Mouse (Mus musculus): ENCODE data around the gene Pgm2. TPM values are rescaled to one million over a fixed set of nuclear protein-coding genes. Genes with fewer than 3 reads are reported as not detected.

Pgm2 gene
- polyA plus RNA-seq, 1 experiment from 2014 or later, result 18.2 TPM

DNA sequence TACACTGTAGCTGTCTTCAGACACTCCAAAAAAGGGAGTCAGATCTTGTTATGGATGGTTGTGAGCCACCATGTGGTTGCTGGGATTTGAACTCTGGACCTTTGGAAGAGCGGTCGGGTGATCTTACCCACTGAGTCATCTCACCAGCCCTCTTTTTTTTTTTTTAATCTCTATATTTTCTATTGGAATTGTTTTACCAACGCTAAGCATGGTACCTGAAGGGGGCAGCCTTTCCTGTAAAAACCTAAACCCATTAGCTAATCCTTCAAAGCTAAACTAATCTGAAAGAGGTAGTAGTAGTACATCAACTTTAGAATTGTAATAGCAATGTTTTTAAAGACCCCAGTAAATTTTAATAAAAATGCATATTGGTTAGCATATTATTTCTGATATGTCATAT lies 17.2 kb upstream of the Pgm2 start:
- DNase-seq (ENCODE audit: low spot score), result peak; percentile 22

DNA sequence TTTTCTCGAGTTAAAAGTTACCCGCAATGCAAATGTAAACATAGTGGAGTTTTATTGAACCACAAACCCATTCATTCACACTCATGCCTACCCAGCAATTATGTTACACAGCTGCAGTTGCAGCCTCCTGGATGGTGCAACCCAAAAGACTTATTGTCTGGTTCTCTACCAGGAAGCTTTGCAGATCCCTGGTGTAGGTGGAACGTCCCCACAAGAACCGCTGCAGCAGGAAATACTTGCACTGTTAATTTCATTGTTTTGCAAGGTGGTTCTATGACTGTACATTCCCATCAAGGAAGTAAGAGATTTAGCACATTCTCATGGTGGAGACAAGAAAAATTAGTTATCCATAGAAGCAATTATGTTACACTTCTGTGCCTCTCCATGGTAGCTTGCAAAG lies 15.4 kb upstream of the Pgm2 start:
- DNase-seq (ENCODE audit: low spot score), result no peak

DNA sequence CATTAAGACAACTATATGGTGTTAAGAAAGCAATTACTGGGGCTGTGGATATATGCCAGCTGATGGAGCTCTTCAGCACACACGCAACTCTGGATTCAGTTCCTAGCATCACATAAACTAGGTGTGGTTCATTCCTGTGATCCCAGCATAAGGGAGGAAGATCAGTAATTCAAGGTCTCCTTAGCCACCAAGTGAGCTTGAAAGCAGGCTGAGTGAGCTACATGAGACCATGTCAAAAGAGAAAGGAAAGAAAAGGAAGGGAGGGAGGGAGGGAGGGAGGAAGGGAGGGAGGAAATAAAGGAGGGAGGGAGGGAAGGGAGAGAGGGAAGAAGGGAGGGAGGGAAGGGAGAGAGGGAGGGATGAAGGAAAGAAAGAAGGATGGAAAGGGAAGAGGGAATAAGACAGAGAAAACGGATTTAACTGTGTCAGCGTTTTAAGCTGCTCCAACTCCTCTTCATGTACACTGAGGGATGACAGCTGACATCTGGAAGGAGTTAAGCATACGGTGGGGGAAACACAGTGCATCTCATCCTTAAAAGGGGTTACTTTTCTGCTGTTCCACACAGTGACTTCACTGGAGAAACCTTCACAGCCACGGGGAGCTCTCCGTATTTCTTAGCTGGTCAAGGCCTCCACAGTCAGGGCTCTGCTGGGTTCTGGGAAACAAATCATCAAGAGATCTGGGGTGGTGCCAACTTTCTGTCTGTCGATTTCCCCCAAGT lies 13.8 kb upstream of the Pgm2 start:
- DNase-seq (ENCODE audit: low spot score), result no peak

DNA sequence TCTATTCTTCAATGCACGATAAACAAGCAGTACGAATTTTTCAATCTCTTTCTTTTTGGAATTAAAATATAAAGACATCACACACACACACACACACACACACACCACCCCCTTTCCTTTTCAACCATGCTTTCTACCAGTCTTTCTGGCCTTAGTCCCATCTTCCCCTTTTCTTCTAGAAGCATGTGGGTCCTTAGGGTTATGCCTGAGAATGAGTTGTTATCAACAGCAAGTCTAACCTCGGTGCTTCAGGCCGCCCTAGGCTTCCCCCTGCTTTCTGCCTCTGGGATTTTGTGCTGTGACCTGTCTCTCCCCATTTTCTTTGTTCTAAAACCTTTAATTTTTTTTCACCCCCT lies 13.3 kb upstream of the Pgm2 start:
- DNase-seq (ENCODE audit: low spot score), result no peak

DNA sequence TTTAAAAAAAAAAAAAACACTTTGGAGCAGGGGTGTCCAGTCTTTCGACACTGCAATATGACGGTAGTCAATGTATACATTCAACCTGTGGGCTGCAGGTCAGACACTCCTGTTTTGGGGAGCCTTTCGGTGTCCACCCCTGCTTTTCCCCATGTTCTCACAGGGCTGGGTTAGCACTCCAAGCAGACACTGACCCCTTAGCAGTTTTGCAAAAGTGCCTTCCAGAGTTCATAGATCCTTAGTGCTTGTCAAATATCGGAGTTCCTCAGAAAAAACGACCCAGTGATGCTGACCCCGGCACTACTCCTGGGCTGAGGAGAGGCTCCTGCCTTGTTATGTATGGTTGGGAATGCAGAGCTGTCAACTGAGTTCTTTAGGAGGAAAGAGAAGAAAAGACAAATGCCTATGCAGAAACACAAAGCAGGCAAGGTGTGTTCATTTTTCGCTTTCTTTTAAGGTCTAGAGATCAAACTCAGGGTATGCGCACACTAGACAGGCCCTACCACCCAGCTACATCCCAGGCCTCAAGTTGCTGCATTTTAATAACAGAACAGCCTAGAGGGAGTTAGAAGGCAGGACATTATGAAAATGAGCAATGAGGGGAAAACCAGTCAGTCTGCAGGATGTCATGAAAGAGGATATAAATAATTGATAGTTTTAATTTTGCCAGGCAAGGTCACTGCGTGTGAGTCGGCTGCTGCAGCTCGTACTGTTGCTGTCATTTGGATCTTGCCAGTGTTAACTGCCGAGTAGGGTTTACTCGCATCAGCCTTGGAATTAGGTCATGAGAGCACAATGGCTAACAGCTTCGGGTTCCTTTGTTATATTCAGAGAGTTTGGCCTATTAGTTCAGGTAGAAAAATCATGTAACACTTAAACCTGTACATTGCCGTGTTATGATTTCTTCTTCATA lies 9.0 kb upstream of the Pgm2 start:
- DNase-seq (ENCODE audit: low spot score), result no peak

DNA sequence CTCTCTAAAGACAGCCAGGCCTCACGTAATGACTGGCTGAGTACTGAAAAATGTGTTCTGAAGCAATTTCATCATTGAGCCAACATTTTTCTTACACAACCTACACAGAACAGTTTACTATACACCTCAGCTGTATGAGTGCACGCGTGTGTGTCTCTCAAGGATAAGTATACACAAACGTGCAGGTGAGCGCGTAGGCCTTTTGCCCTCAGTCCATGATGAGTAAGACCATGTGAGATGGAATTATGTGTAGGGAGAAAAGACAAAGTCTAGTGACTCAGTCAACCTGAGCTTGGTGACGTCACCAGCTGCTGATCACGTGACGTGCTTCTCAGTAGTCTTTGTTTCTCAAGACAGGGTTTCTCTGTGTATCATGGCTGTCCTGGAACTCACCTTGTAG lies 7.3 kb upstream of the Pgm2 start:
- DNase-seq (ENCODE audit: low spot score), result no peak

DNA sequence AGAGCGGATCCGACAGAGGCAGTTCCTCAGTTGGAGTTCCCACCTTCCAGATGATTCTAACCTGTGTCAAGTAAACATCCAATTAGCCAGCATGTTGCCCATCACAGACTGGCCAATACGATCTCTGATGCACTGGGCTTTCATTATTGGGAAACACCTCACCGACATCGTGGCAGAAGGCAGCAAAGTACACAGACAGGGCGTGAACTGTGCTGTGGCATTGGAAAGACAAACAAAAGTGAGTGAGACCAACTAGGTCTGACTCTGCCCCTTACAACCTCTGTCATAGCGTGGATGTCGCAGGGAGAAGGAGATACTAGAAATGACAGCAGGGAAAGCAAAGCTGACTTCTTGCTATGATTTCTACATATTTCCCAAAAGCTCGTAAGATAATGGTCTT lies 4.0 kb upstream of the Pgm2 start:
- DNase-seq (ENCODE audit: low spot score), result no peak

DNA sequence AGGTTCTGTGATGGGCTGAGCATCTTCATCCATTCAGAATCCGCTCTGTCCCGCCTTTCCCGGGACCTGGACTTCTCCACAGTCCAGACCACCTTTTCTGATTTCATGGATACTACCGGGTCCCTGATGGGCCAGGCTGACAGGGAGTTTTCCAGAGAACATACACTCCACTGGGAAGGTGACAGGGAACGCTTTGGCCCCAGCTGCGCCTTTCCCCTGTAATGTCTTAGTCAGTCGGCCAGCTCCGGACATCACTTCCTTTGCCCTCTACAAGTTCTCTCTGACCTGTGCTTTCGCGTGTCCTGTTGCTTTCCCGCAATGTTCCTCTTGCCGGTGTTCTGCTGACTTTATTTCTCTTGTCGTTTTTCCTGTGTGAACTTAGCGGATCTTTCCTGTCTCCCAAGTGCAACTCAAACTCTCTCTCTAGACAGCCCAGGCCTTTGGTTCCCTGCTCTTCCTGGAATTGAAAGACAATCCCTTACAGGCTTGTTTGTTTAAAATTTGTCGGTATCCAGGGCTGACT lies 660 bp downstream of the Pgm2 start:
- DNase-seq (ENCODE audit: low spot score), result no peak

DNA sequence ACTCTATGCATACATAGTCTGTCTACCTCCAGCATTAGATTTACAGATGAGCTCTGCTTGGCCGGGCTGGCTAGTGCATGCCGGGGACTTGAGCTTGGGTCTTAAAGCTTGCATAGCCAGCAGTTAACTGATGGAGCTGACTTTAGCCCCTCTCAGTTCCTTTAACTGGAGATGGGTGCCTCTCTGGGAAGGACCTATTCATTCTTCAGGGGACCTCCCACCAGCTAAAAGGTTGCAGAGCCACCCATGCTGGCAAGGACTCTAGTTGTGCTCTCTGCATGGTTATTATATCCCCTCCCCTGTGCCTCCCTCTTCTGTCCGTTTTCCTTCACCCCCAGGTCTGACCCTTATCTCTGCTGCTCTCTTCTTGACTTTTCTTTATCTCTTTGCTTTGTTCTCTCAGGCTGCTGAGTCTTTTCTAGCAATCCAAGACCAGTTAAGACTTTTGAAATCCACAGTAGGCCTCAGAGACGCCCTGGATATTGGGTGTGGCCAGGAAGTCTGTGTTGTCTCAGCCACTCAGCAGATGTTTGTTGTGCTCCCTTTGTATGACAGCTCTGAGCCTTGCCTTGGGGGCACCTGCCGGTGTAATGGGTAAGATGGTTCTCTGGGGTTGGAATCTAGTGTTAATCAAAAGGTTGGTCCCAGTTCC lies 2.7 kb downstream of the Pgm2 start:
- DNase-seq (ENCODE audit: low spot score), result peak; percentile 27

DNA sequence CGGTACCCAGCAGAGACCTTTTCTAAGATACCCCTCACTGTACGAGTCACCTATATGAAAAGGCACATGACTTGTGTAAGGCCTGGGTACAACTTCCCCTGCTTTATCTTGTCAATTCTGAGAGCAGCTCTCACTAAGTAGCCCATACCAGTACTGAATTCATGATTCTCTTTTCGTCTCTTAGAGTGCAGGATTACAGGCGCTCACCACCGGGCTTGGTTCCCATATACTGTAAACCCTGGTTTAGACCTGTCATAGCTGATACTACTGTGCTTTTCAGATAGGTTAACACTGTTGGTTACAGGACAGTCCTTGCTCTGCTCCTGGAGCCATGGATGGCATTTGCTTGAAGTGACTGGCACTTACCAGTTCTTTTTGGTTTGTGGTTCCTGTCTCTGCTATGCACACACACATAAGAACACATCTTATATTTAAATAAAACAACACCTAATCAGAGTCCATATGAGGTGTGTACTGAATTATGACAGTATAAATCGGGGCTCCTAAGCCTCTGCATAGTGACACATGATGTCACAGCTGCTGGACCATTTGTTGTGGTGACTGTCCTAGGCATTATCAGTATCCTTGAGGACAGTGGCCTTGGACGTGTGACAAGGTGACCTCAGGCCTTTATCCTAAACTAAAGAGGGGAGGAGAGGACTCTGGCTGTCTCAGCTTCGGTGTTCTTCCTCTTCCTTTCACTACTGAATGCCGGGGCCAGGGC lies 9.4 kb downstream of the Pgm2 start:
- no peak for DNase-seq (ENCODE audit: low spot score)

DNA sequence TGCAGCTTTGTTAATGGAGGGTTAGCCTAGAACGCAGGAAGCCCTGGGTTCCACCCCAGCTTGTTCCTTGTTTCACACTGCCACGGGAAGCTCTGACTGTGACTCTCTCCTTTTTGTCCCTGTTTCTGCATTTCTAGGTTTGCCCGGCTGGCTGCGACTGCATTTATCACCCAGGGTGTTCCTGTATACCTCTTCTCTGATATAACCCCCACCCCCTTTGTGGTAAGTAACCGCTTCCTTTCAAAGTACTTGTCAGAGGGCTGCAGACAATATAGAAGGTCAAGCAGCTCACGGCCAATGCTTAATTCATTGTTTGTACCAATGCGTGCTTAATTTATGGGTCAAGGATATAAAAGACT lies 9.9 kb downstream of the Pgm2 start:
- DNase-seq (ENCODE audit: low spot score), result peak; percentile 45

DNA sequence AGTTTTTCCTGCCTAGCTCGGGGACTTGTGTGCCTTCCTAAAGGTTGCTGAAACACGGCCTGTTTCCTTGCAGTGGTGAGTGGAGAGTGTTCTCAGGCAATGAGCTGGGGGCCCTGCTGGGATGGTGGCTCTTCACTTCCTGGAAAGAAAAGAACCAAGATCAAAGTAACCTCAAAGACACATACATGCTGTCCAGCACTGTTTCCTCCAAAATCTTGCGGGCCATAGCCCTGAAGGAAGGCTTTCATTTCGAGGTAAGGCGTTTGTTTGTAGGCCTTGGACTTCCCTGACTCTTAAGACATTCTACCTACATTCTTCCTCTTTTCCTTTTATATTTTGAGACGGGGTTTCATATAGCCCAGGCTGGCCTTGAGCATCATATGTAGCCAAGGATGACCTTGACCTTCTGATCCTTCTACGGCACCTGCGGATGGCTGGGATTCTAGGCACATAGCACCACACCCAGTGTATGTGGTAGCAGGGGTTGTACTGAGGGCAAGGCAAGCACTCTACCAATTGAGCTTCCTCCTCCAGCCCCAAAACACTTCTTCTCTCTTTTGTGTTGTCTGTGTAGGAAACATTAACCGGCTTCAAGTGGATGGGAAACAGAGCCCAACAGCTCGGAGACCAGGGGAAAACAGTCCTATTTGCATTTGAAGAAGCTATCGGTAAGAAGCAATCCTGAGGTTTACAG lies 15.0 kb downstream of the Pgm2 start:
- no peak for DNase-seq (ENCODE audit: low spot score)

DNA sequence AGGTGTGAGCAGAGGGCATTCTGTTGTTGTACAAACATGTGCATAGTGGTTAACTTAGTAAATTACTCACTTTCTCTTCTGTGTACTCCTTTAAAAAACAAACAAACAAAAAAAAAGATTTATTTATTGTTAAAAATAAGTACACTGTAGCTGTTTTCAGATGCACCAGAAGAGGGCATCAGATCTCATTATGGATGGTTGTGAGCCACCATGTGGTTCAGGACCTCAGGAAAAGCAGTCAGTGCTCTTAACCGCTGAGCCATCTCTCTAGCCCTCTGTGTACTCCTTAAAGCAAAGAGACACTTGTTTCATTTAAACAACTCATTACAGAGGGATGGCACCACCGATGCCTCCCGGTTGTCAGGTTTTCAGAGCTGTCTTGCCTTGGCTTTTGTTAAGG lies 16.5 kb downstream of the Pgm2 start:
- no peak for DNase-seq (ENCODE audit: low spot score)

DNA sequence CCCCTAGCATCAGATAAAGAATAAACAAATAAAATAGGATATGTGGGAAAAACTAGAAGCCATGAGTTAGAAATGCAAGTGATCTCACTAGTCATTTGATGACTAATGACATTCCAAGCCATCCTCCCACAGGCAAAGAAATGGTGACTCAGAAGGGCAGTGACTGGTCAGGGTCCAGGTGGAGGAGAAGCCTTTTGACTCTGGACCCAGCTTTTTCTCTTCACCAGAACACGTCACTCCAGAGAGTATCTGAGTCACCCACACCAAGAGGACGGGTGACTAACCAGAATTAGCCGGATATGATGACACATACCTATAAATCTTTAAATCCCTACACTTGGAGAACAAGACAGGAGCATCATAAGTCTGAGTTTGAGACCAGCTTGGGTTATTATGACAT lies 19.6 kb downstream of the Pgm2 start:
- no peak for DNase-seq (ENCODE audit: low spot score)

DNA sequence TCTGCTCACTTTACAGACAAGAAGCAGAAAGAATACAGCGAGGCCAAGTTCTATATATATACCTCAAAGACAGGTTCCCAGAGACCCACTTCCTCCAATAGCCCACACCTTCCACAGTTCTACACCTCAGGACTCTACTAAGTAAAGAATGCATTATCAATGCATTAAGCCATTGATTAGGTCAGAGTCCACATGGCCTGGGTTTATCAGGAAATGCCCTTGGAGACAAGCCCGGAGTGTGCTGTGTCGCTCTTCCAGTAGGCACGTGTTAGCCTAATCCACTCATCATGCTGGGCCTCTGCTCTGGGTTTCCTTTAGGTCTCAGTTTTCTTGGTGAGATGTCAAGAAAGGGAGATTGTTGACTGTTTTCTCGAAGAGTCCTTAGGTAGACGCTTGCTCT lies 21.5 kb downstream of the Pgm2 start:
- no peak for DNase-seq (ENCODE audit: low spot score)

DNA sequence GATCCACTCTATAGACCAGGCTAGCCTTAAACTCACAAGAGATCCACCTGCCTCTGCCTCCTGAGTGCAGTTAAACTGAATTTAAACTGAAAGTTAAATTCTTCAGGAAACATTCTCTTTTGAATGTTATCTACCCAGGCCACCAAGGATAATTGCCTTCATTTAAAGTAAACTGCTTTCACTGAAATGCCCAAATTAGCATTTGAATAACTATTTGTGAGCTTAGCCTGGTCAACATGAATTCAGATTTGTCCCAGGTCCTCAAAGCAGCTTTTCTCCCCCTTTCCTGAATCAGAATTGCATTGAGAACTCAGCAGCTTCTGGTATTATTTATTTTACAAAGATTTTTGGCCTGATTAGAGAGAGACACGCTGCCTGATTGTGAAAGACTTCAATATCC lies 24.4 kb downstream of the Pgm2 start:
- no peak for DNase-seq (ENCODE audit: low spot score)

DNA sequence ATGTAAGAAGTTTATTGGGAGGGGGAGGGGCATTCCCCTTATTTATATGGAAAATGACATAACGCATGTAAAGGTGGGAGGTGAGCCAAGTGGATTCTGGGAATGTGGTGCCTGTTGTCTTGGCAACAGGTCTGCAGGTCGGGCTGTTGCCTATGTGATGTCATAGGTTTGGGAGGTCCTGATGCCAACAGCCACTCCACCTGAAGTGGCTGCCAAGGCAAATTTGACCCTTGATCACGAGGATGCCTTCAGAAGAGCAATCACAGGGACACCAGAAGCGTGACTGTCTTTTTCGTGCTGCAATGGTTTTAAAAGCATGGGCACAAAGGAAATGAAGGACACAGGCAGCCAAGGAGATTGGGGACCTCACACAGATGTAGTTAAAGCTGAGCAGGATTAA lies 33.0 kb downstream of the Pgm2 start:
- no peak for DNase-seq (ENCODE audit: low spot score)

DNA sequence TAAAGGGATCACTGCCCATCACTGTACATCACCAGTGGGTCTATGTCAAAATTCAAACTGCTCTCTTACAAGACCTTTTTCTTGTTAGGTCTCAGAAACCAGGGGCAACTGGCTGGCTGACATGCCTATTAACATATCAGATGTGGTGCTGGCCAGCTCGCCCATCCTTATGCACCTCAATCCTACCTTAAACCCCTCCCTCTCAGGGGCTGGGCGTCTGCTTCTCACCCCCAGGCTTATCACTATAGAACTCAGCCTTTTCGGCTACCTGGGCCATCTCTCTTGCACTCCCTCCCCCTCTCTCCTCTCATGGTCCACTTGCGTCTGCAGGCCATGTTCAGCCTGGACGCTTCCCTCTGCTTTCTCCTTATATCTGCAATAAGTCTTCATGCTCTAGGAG lies 38.8 kb downstream of the Pgm2 start:
- no peak for DNase-seq (ENCODE audit: low spot score)

DNA sequence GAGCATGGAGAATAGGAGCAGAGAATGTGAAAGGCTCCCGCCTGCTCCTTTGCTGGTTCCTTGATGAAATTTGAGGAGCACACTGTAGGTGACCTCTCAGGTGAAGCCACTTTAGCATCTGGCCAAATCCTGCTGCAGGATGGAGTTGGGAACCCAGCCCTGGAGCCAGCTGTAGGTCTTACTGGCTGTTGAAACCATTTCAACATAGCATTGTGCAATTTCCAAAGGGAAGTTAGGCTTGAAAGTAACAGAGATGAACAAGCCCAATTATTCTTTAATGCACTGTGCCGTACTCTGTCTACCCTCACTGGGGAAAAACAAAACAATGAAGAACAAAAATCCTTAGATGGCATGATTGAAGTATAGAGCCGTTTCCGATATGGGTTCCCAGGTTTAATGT lies 41.2 kb downstream of the Pgm2 start:
- DNase-seq (ENCODE audit: low spot score), result no peak

DNA sequence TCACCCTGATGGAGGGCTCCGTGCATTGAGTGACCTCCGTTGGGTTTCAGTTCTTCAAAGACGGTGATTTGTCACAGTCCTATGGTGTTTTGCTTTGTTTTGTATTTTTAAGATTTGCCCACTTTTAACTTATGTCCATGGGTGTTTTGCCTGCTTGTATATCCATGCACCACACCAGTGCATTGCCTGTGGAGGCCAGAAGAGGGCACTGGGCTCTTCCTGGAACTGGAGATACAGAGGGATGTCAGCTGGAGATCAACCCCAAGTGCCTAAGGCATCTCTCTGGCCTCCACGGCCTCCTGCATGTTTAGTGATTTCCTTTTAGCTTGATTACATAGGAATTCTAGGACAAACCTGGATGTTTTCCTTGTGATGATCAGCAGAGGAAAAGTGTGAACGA lies 43.6 kb downstream of the Pgm2 start:
- peak; percentile 24 for DNase-seq (ENCODE audit: low spot score)

DNA sequence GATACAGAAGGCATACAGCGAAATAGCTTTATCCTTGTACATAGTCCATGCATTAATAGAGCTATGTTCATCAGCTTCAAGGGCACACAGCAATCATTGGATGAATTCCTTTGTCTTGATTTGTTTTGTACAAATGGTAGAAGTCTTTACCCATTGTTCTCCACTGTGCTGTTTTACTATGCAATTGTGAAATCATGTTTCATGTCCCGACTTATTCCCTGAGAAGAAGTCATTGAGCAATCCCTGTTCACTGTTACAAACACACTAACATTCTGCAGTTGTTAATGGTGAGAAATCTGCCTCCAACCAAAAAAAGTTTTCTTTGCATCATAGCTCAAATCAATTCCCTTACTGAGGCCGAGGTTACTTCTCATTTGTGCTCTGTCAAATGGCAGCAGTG lies 47.5 kb downstream of the Pgm2 start:
- no peak for DNase-seq (ENCODE audit: low spot score)
